Mouse (Mus musculus): ENCODE data around the gene 1700029I15Rik.

Gene 1700029I15Rik

GRCm38 (mm10) chr2:92373437-92373813 lies 8.9 kb upstream of the 1700029I15Rik start:
- in situ Hi-C loops (cut with MboI, MseI) = no loop called here

- in situ Hi-C loops (cut with MboI, MseI) = no loop called here
Measured at GRCm38 (mm10) chr2:92374514-92374913, 7.8 kb upstream of the 1700029I15Rik start, which contains the start of the genes Pex16 and Large2. TSS of gene Pex16 (plus strand) at chr2:92374676. TSS of gene Large2 (minus strand) at chr2:92374869.

- in situ Hi-C loops (cut with MboI, MseI) = loop anchor here (5.0 kb wide), 1 partner anchor 57 kb away; the partner anchor contains the start of gene Cry2
Measured at GRCm38 (mm10) chr2:92375099-92375623, 7.2 kb upstream of the 1700029I15Rik start.

- in situ Hi-C loops (cut with MboI, MseI) = loop anchor here (5.0 kb wide), 1 partner anchor 57 kb away; the partner anchor contains the start of gene Cry2
Measured at GRCm38 (mm10) chr2:92375788-92376187, 6.5 kb upstream of the 1700029I15Rik start.

- in situ Hi-C loops (cut with MboI, MseI) = loop anchor here (5.0 kb wide), 1 partner anchor 56 kb away; the partner anchor contains the start of gene Cry2
Measured at GRCm38 (mm10) chr2:92376300-92376699, 6.0 kb upstream of the 1700029I15Rik start.

- in situ Hi-C loops (cut with MboI, MseI) = loop anchor here (5.0 kb wide), 1 partner anchor 55 kb away; the partner anchor contains the start of gene Cry2
Measured at GRCm38 (mm10) chr2:92377320-92377719, 5.0 kb upstream of the 1700029I15Rik start.

GRCm38 (mm10) chr2:92379783-92380494 lies 2.4 kb upstream of the 1700029I15Rik start:
- in situ Hi-C loops (cut with MboI, MseI) = loop anchor here (5.0 kb wide), 1 partner anchor 52 kb away; the partner anchor contains the start of gene Cry2

GRCm38 (mm10) chr2:92380495-92381050 lies 1.8 kb upstream of the 1700029I15Rik start:
- in situ Hi-C loops (cut with MboI, MseI) = no loop called here

GRCm38 (mm10) chr2:92381161-92381560 lies 1.2 kb upstream of the 1700029I15Rik start:
- in situ Hi-C loops (cut with MboI, MseI) = no loop called here

GRCm38 (mm10) chr2:92382759-92383158 lies 421 bp downstream of the 1700029I15Rik start:
- in situ Hi-C loops (cut with MboI, MseI) = no loop called here

- in situ Hi-C loops (cut with MboI, MseI) = no loop called here
Measured at GRCm38 (mm10) chr2:92384101-92384500, 1.8 kb downstream of the 1700029I15Rik start.

GRCm38 (mm10) chr2:92385113-92386051 lies 3.0 kb downstream of the 1700029I15Rik start:
- in situ Hi-C loops (cut with MboI, MseI) = no loop called here

GRCm38 (mm10) chr2:92386821-92387570 lies 4.7 kb downstream of the 1700029I15Rik start:
- in situ Hi-C loops (cut with MboI, MseI) = no loop called here

- in situ Hi-C loops (cut with MboI, MseI) = no loop called here
Measured at GRCm38 (mm10) chr2:92387646-92388045, 5.3 kb downstream of the 1700029I15Rik start.

- in situ Hi-C loops (cut with MboI, MseI) = no loop called here
Measured at GRCm38 (mm10) chr2:92388081-92388517, 5.8 kb downstream of the 1700029I15Rik start.

GRCm38 (mm10) chr2:92388891-92389641 lies 6.7 kb downstream of the 1700029I15Rik start:
- in situ Hi-C loops (cut with MboI, MseI) = no loop called here

- in situ Hi-C loops (cut with MboI, MseI) = no loop called here
Measured at GRCm38 (mm10) chr2:92389645-92390044, 7.3 kb downstream of the 1700029I15Rik start.

GRCm38 (mm10) chr2:92390206-92390930 lies 8.0 kb downstream of the 1700029I15Rik start:
- in situ Hi-C loops (cut with MboI, MseI) = no loop called here

GRCm38 (mm10) chr2:92391116-92391515 lies 8.8 kb downstream of the 1700029I15Rik start:
- in situ Hi-C loops (cut with MboI, MseI) = no loop called here

Measured in regulatory T cell (primary cell).